Mouse (Mus musculus) liver, embryonic 11.5 days (tissue): Measurements from ENCODE around the gene Coq8b. TPM values are rescaled to one million over a fixed set of nuclear protein-coding genes. Genes with fewer than 3 reads are reported as not detected.
A peak's percentile ranks its signal among the peaks of the same experiment; 100 is the strongest.

ENCODE experiments used
- ATAC-seq: fragments of 200-750 bp; cut with Nextera tagmentation; replicated peaks from 2 replicates; pipeline ENCODE4 v1.8.0; 2017; ENCODE audit warnings: moderate number of reproducible peaks, mild to moderate bottlenecking, moderate TSS enrichment, moderate library complexity; ENCODE audit not compliant: low FRiP score
- DNase-seq: peaks from one replicate; pipeline ENCODE4 v3.0.0-alpha.2; 2017; ENCODE audit warnings: low spot score
- H3K27ac ChIP-seq: fragments of 300-500 bp; sonication (generic); 2 replicates; pipeline ENCODE4 v1.5.1; 2014; ENCODE audit warnings: mild to moderate bottlenecking, low read depth, low read length, control low read depth
- H3K27me3 ChIP-seq: fragments of 300-500 bp; sonication (generic); replicated peaks from 2 replicates; pipeline ENCODE4 v1.6.1; 2014; ENCODE audit warnings: low read length, mixed read lengths; ENCODE audit not compliant: control insufficient read depth, insufficient read depth
- H3K36me3 ChIP-seq: fragments of 300-500 bp; sonication (generic); 2 replicates; pipeline ENCODE4 v1.6.1; 2014; ENCODE audit warnings: mild to moderate bottlenecking, low read length, moderate library complexity, mixed read lengths; ENCODE audit not compliant: control insufficient read depth, insufficient read depth
- H3K4me1 ChIP-seq: fragments of 300-500 bp; sonication (generic); replicated peaks from 2 replicates; pipeline ENCODE4 v1.6.1; 2014; ENCODE audit warnings: low read length, mixed read lengths; ENCODE audit not compliant: control insufficient read depth, insufficient read depth
- H3K4me2 ChIP-seq: fragments of 300-500 bp; sonication (generic); 2 replicates; pipeline ENCODE4 v1.6.1; 2014; ENCODE audit warnings: mild to moderate bottlenecking, control low read depth, moderate library complexity
- H3K4me3 ChIP-seq: fragments of 300-500 bp; sonication (generic); 2 replicates; pipeline ENCODE4 v1.5.1; 2014; ENCODE audit warnings: low read depth, low read length, control low read depth
- H3K9ac ChIP-seq: fragments of 300-500 bp; sonication (generic); 2 replicates; pipeline ENCODE4 v1.6.1; 2014; ENCODE audit warnings: low read depth, low read length, control low read depth
- H3K9me3 ChIP-seq: fragments of 300-500 bp; sonication (generic); 2 replicates; pipeline ENCODE4 v1.6.1; 2016; ENCODE audit warnings: low read length, inconsistent platforms, mixed read lengths; ENCODE audit not compliant: control insufficient read depth
- WGBS: fragments of 180-500 bp; shearing (Covaris S2); extraction: QIAGEN DNeasy Blood & Tissue Kit; methylation state at CpG from one replicate; pipeline ENCODE4 v1.1.7; 2014; 5-methylcytosine and 5-hydroxymethylcytosine counted together
- polyA plus RNA-seq: library from polyadenylated mRNA; unstranded; fragments of >200 nt; fragmentation: Nextera tagmentation; extraction: Ambion mirVana; gene quantifications from 2 replicates; pipeline ENCODE4 v1.2.1, GENCODE M21; 2014

Coq8b gene
- polyA plus RNA-seq, 1 experiment from 2014 or later: 18.7 TPM

DNA sequence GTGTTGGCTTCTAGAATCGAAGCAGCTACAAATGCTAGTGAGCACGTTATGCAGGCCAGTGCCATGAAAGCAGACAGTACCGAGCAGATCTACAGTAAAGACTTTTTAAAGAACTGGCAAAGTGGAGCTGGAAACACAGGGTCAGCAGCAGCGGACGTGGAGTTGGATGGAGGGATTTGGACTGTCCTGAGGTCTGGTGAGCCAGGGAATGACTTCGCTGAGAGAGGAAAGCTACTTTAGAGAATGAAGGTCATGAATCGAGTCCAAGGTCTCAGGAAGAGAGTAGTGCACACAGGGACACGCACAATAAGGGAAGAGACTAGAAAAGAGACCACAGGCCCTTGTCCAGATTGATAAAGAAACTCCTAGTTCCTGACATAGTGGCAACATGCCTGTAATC, 35.2 kb upstream of the Coq8b start:
- no peaks in the 10 kb centered on the region for H3K27me3 ChIP-seq
- DNase-seq: no peak
- no peaks in the 10 kb centered on the region for H3K9me3 ChIP-seq
- no peak for ATAC-seq
- H3K4me2 ChIP-seq: no peak overlapping the region
- 92% methylated on average over 8 of the region's 8 CpGs for WGBS
- peaks cover 14% of the 10 kb centered on the region for H3K36me3 ChIP-seq
- H3K27ac ChIP-seq: no peak overlapping the region; the same call in 1 of the 2 replicates
- peaks cover 19% of the 10 kb centered on the region for H3K4me1 ChIP-seq
- no peak overlapping the region; the same call in 1 of the 2 replicates for H3K9ac ChIP-seq
- no peak overlapping the region for H3K4me3 ChIP-seq

DNA sequence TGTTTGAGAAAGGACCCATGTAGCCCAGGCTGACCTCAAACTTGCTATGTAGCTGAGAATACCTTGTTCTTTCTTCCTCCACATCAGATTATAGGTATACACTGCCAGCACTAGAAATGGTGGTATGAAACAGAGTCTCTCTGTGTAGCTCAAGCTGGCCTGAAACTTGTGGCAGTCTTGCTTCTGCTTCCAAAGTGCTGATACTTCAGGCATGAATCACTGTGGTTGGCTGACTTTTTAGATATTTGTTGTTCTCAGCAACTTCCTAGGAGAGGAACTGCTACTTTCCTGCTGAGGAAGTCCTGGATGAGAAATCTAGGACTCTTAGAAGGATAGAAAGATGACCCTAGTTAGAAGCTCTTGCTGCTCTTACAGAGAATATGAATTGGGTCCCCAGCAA, 34.5 kb upstream of the Coq8b start:
- no peak for DNase-seq
- no peak overlapping the region for H3K27ac ChIP-seq
- peaks cover 19% of the 10 kb centered on the region for H3K4me1 ChIP-seq
- H3K36me3 ChIP-seq: peaks cover 9% of the 10 kb centered on the region; the same call in 1 of the 2 replicates
- no peak overlapping the region for H3K4me3 ChIP-seq
- no peaks in the 10 kb centered on the region for H3K9me3 ChIP-seq
- no peak for ATAC-seq
- no peak overlapping the region for H3K9ac ChIP-seq
- H3K27me3 ChIP-seq: no peaks in the 10 kb centered on the region
- no peak overlapping the region for H3K4me2 ChIP-seq

DNA sequence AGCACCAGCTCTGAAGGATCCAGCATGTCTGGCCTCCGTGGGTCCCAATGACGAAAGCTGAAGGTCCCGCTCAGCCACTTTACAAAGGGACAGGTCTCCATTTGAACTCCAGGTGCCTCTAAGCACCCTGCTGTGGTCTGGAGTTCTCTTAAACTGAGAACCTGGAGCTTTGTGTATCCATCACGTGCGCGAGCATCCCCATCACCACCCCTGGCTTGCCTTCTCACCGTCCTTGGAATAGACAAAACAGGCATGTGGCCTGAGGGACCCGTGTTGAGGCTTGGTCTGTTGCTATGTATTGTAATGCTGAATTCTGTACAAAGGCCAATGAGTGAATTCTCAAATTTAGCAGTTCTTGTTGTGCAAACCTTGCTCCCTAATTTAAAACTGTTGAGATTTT, 34.0 kb upstream of the Coq8b start:
- Histone ChIP-seq H3K4me3 (no peak overlapping the region), H3K27ac (no peak overlapping the region), H3K27me3 (no peaks in the 10 kb centered on the region), H3K4me2 (no peak overlapping the region), H3K9me3 (no peaks in the 10 kb centered on the region), H3K4me1 (peaks cover 19% of the 10 kb centered on the region), H3K9ac (no peak overlapping the region), H3K36me3 (peaks cover 8% of the 10 kb centered on the region; the same call in 1 of the 2 replicates)
- DNase-seq (no peak), ATAC-seq (no peak)
- WGBS: 96% methylated on average over 8 of the region's 8 CpGs

DNA sequence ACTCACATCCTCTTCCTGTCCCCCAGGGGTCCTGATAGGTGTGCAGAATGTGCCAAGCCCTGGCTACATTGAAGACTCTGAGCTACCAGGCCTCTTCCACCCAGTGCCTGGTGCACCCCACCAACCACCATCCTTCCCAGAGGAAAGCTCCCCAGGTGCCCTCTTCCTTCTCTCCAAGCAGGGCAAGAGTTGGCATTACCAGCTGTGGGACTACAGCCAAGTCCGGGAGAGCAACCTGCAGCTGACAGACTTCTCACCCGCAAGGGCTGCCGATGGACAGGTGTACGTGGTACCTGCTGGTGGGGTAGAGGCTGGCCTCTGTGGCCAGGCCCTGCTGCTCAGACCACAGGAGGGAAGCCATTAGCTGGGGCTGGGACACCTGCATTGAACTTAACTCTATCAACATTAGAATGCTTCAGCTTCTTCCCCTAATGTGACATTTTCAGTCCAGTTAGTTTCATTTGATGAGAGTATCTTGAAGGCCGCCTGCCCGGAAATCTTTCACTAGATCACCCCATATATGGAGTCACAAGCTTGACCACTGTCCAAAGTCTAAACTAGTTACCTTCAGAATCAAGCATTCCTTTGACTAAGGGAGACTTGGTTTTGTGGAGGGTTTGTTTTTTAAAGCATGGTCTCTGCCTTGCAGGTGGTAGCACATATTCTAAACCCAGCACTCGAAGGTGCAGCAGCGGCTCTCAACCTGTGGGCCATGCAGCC, 28.9 kb upstream of the Coq8b start:
- Histone ChIP-seq H3K4me3 (no peak overlapping the region), H3K27me3 (no peaks in the 10 kb centered on the region), H3K9ac (no peak overlapping the region), H3K9me3 (no peaks in the 10 kb centered on the region), H3K27ac (no peak overlapping the region), H3K36me3 (0 out of 2 replicates have a peak, but pooled peaks cover 4% of the 10 kb centered on the region), H3K4me2 (no peak overlapping the region), H3K4me1 (no peaks in the 10 kb centered on the region)
- DNase-seq (no peak), ATAC-seq (no peak)
- 94% methylated on average over 8 of the region's 8 CpGs for WGBS

DNA sequence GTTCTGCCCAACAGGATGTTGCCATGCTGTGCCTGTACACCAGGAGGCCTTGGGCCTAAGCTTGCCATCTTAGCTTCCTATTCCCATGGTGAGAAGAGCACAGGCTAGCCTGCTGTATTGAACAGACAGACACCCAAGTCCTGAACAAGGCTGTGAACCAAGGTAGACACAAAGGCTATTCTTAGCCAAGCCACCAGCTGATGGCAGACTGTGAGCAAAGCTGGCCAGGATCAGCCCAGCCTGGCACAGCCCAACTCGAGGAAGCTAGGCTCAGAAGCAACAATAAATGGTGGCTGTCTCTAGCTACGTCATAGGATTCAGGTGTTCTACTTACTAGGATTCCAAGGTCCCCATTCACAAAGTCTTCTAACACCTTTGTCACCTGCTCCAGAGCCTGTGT, 20.2 kb upstream of the Coq8b start:
- Histone ChIP-seq H3K4me1 (no peaks in the 10 kb centered on the region), H3K27ac (no peak overlapping the region), H3K27me3 (no peaks in the 10 kb centered on the region), H3K4me3 (no peak overlapping the region), H3K4me2 (no peak overlapping the region), H3K36me3 (peaks cover 16% of the 10 kb centered on the region; the same call in 1 of the 2 replicates), H3K9ac (no peak overlapping the region), H3K9me3 (no peaks in the 10 kb centered on the region)
- ATAC-seq (no peak), DNase-seq (no peak)
- 83% methylated on average over 2 of the region's 2 CpGs for WGBS

DNA sequence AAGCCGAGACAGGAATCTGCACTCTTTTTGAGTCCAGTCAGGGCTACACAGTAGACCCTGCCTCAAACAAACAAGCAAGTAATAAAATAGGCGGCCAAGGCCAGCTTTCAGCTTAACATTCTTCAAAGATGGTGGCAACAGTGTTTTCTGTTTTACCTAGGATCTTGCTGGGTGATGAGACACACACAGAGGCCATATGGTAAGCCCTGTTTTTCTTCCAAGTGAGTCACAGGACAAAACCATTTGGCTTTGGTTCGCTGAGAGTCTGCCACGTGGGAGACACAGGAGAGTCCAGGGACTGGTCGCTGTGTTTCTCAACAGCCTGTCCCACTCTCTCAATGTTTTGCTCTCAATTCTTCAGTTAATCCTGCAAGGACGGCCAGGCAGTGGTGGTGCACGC, 14.2 kb upstream of the Coq8b start:
- H3K4me3 ChIP-seq: no peak overlapping the region
- no peak overlapping the region for H3K27ac ChIP-seq
- 83% methylated on average over 7 of the region's 7 CpGs for WGBS
- H3K9ac ChIP-seq: no peak overlapping the region
- H3K4me2 ChIP-seq: no peak overlapping the region
- H3K4me1 ChIP-seq: peaks cover 19% of the 10 kb centered on the region
- H3K9me3 ChIP-seq: no peaks in the 10 kb centered on the region
- DNase-seq (no peak), ATAC-seq (no peak)
- peaks cover 3% of the 10 kb centered on the region; the same call in 1 of the 2 replicates for H3K36me3 ChIP-seq
- no peaks in the 10 kb centered on the region for H3K27me3 ChIP-seq

DNA sequence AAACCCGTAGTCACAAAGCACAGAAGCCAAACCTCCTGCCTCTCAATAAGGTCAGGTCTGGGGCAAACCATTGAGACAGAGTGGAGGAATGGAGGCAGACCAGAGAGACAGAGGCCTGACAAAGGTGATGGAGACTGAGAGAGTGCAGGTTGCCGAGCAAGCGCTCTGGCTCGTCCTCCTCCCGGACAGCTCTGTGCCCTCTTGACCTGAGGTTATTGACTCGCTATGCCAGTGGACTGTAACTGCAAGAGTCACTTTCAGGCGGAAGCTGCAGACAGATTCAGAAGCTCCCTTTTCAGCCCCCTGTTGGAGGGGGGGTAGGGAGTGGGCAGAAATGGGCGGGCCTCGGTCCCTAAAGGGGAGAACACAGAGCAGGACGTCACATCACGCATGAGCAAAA, 12.9 kb upstream of the Coq8b start:
- Histone ChIP-seq H3K4me3 (no peak overlapping the region), H3K9me3 (no peaks in the 10 kb centered on the region), H3K27ac (no peak overlapping the region), H3K4me2 (no peak overlapping the region), H3K27me3 (no peaks in the 10 kb centered on the region), H3K4me1 (peaks cover 25% of the 10 kb centered on the region), H3K9ac (no peak overlapping the region), H3K36me3 (peaks cover 3% of the 10 kb centered on the region; the same call in 1 of the 2 replicates)
- DNase-seq (no peak), ATAC-seq (peak; percentile 48)
- 69% methylated on average over 11 of the region's 11 CpGs for WGBS

DNA sequence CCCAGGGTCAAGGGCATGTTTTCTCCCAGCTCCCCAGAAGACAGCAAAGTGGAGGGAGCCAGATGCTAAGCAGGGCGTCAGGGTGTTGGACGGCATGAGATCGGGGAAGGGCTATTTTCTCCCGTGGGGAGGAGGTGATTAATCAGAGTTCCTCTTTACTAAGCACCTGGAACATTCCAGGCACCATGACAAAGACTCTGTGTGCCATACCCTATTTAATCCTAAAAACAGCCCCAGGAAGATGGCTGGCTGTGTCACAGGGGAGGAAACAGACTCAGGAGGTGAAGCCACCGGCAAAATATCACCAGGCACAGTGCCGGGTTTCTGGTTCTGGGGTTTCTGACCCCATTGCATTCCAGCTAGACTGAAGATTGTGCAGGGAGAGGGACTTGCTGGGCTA, 10.9 kb upstream of the Coq8b start:
- DNase-seq: no peak
- H3K4me2 ChIP-seq: no peak overlapping the region
- no peak overlapping the region for H3K9ac ChIP-seq
- no peak overlapping the region for H3K27ac ChIP-seq
- H3K9me3 ChIP-seq: no peaks in the 10 kb centered on the region
- 78% methylated on average over 6 of the region's 6 CpGs for WGBS
- H3K4me3 ChIP-seq: no peak overlapping the region
- peaks cover under 1% of the 10 kb centered on the region; the same call in 1 of the 2 replicates for H3K36me3 ChIP-seq
- no peaks in the 10 kb centered on the region for H3K27me3 ChIP-seq
- no peak for ATAC-seq
- H3K4me1 ChIP-seq: peaks cover 43% of the 10 kb centered on the region

DNA sequence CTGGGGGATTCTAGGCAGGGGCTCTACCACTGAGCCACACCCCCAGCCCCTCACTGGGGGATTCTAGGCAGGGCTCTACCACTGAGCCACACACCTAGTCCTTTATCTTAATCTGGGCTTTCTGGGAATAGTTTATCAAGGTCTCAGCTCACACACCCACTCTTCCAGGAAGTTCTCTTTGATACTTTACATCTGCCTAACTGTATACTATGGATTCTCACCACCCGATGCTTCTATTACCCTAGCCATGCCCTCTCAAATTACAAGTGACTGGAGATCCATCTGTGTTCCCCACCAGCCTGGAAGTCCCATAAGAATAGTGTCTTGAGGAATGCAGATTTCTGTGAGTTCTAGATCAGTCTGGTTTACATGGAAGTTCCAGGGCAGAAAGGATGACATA, 10.3 kb upstream of the Coq8b start:
- Histone ChIP-seq H3K4me3 (no peak overlapping the region), H3K27ac (no peak overlapping the region), H3K4me1 (peaks cover 49% of the 10 kb centered on the region), H3K4me2 (no peak overlapping the region), H3K27me3 (no peaks in the 10 kb centered on the region), H3K9me3 (no peaks in the 10 kb centered on the region), H3K36me3 (no peaks in the 10 kb centered on the region; the same call in 1 of the 2 replicates), H3K9ac (no peak overlapping the region)
- DNase-seq (no peak), ATAC-seq (peak; percentile 44; the same call in 1 of the 2 replicates)
- 50% methylated on average over 1 of the region's 1 CpGs for WGBS
